Mouse (Mus musculus) cerebellum, postnatal 10 days (tissue): ENCODE data around the gene Lpcat1.

Experiments used
- DNase-seq, 2 experiments: peaks; one replicate each; pipeline ENCODE4 v3.0.0; 2021; ENCODE audit warnings: mixed read lengths in 2 of 2

Gene Lpcat1

DNA sequence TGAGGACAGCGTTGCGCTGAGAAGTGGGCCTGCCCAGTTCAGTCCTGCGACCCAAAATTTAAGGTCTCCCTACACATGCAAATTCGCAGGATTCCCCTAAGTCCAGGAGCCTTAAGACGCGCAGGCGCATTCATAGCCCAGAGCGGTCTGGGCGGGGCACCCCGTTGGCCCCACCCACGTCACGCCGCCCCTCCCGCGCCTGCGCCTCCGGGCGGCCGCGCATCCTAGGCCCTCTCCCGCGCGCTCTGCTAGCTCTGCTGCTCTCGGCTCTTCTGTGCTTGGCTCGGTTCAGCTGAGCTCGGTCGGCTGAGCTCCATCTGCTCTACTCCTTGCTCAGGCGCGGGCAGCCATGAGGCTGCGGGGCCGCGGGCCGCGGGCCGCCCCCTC lies at the start of gene Lpcat1:
Gene Lpcat1 (plus strand): TSS at position 164 of the 387 bp plus-strand sequence.
- peak; percentile 95 to 97 for DNase-seq

DNA sequence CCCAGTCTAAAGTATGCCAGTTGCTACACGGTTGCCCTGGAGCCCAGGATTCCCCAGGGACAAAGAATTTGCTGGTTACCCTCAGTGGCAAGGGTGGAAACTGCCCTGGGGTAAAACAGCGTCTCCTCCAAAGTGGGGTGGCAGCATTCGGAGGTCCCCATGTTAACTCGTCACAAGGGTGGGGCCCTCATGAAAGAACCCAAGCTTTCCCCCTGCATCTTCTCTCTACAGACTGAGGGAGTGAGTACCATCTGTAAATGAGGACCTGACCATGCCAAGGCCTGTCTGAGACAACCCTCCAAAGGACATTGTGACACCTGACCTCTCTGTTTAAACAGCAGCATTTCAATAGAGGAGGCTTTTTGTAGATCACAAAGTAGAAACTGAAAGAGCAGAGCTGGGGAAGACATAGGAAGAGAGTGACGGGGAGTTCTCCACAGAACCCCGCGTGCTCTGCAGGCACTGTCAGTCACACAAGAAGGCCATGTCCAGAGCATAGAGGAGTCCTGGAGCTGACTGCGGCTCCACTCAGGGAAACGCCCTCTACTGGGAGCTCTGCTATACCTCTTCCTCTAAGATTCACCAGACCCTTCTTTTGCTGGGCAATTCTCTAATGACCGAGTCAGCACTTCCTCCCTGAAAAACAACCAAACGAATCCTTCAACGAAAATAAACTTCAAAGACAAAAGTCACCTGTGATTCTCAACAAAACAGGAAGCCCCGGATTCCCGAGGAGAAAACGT lies 49.3 kb upstream of the Lpcat1 start:
- peak; percentile 61 to 65 for DNase-seq

DNA sequence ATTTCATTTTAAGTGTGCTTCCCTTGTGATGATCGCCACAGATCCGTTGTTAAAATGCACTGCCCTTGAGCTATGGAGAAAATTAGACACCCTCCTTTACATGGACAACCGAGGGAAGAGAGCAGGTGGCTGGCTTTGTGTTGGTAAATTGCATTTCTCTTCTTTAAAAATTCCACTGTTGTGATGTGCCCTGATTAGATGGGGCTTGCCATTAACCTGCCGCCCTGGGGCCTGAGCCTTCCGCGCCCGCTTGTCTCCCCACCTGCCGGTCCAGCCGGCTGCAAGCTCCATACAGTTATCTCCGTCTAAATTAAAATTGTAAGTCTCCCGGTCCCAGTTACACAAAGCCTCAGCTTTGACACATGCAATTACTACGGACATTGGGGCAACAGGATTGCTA lies 48.7 kb upstream of the Lpcat1 start:
- DNase-seq = no peak

DNA sequence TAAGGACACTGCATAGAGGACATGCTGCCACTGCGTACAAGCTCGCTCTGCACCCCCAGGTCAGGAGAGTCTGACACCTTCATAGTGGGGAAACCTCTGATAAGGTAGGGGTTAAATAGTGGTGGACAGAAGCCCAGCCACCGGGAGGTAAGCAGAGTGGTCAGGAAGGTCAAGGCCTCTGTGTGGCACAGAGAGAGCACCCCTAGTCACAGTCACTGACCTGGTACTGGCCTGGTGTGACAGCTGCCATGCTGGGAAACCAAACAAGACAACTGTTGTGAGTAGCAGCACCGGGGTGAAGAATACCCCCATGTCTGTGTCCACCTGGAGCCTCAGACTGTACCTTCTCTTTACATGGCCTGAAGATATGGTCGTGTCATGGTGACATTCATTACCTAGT lies 47.8 kb upstream of the Lpcat1 start:
- no peak for DNase-seq

DNA sequence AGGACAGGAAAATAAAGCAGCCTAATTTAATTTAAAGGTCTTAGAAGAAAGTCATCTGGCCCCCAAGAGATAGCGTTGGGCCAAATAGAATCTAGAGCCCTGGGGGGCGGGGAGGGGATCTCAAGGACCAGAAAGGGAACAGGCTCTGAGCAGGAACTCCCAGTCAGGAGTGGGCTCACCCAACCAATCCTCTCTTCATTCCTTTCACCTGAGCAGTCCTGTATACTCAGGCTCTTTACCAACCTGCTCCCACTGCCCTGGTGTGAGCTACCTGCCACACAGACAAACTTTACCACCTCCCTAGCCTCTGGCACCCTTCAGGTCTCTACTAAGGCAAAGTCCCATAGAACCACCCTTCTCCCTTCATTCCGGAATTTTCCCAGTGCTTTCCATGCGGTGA lies 44.0 kb upstream of the Lpcat1 start:
- no peak for DNase-seq

DNA sequence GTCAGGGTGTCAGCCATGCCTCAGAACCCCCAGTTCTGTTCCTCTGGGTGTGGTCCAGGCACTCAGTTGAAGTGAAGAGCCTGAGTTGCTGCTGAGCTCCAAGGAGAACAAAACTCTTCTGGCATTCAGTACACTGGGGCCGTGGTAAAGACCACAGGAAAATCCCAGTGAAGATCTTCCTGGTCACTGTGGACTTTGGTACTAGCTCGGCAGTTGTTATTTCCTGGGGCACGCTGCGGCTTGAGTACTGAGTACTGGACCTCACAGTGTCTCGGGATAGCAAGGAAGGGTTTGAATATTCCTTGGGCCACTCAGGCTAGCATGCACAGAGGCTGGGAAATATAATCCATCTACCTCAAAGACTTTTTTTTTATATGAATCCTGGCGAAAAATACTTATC lies 42.0 kb upstream of the Lpcat1 start:
- DNase-seq = no peak

DNA sequence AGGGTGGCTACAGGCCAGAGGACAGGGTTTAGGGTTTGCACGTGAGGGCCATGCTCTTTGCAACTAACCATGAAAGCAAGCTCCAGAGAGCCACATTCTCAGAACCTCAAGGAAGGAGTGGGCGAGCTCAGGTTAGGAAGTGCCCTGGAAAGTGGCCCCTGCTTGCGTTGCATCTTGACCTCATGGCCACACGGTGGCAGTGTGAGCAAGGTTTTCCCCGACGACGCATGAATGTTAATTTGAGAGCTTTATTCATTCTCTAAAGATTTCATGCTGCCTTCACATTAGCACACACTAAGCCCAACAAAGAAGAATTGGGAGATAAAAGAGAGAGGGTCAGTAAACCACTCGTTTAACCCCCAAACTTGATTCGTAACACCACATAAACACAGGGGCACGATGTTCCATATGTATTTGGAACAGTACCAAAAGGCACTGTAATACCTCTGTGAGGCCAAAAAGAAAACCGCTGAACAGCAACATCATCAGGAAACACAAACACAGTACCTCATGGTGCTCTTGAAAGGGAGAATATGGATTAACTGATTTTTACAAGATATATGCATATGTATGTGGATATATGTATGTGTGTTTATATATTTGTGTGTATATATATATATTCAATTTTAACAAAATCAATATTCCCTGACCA lies 41.0 kb upstream of the Lpcat1 start:
- peak; percentile 82 to 86 for DNase-seq

DNA sequence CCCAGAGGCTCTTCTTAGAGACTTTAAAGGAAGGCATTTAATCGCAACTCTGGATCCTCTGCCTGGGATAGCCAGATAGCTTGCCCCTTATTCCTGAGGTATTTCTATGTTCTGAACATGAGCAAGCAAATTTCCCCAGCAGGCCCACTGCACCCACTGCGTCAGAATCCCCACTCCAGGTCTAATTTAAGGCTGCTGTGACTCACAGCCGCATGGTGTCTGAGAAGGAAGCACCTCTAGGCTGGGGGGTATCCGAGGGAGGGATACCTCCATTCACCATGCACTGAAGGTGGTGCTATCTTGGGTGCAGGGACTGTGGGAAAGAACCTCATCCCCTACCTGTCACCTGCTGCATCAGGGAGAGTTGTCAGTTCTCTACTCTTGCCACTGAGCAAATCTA lies 40.4 kb upstream of the Lpcat1 start:
- no peak for DNase-seq

DNA sequence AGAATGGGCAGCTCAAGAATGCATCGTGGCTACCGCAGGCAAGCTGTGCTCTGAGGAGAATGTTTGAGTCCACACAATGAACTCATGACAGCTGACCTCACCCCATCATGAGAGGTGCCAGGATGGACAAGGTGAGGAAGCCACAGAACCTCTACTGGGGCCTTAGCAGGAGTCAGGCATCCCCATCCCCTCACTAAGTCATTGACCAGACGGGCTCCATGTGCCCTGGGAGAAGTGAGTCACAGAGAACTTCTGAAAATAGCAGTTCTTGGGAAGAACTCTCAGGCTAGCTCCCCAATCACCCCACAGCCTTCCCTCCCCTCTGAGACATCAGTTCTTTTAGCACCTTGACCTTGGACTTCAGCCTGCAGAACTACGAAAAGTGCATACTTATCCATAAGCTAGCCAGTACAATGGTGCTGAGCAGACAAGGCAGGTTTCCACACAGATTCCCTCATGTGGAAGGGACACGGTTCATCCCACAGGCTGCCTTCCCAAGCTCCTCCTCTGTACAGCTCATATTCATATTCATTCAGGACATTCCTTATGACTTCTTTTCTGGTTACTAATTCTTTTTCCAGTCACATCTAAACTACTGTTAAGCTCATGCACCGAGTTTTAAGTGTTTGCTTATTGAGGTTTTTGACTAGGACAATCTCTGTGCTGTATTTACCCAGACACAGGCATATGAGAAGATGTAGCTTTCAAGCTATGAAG lies 37.2 kb upstream of the Lpcat1 start:
- DNase-seq = no peak

DNA sequence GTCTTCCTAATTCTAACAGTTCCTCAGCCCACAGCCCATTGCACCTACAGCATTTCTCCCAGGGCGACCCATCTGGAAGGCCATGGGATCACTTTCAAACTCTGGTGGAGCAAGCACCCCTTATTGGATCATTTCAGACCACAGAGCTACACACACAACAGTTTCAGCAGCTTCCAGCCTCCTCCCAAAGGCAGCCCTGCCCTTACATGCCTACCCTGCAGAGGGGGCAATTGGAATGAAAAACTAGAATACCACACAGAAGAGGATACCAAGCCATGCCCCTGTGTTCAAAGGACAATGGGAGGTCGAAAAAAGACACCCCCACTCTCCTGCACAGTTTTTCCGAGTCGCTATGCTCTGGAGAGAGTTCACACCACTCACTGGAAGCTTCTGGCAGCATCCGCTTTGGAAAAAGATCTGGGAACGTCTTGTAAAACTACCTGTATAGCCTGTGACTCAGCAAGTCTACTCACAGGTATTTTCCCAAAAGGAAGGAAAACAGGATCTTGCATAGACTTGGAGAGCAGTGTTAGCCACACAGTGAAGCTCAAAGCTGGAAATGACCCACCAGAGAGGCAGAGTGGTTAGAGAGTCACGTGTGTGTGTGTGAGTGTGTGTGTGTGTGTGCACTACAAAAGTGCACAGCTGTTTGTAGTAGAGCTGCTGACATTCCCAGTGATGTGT lies 34.4 kb upstream of the Lpcat1 start:
- no peak for DNase-seq

DNA sequence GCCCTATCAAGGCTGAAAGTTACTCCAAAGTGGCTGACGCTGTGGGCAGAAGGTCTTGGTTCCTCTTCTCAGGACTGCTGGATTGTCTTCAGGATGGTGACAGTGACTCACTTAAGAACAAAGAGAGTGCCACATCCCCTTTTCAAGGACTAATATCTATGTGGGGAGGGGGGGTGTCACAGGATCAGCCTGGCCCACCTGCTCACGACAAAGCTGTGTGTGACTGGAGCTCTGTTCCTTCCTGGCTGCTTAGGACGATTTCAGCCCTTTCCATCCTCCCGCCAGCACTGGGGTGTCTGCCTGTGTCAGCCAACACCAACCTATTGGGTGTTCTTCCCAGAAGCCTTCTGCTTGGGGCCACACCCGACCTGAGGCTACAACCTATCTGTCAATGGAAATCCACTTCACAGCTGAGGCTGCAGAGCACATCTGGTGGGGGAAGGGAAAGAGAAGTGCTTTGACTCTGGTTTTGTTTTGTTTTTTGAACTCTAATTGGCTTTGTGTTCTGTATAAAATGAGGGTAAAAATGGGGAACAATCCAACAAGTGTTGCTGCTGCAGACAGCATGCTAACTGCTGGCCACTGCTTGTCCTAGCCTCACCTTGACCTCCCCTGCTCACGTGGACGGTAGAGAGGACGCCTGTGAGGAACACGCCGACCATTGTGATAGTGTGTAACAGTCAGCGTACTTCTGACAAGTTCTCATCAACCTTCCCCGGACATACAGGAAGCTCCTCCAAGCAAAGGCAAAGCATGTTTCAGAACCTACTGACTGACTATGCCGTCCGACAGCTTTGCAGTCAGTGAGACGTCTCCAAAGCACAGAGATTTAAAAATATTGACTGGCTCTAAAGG lies 33.1 kb upstream of the Lpcat1 start:
- DNase-seq = no peak

DNA sequence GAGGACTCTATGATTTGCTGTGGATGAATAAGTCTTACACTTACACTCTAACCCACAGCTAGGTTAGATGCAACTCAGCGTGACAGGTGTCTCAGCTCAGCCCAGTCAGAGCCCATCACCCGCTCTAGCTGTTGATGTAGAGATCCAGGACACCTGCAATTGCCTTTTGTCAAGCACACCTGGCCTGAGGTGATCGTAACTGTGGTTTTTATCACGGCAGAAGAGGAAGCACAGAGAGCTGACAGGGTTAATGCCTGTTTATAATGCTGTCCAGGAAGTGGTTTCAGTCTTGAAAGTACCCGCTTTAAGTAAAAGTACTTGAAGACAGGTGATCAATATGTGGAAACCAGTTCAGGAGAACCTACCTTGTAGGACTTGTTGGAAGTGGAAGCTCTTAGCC lies 32.3 kb upstream of the Lpcat1 start:
- no peak for DNase-seq

DNA sequence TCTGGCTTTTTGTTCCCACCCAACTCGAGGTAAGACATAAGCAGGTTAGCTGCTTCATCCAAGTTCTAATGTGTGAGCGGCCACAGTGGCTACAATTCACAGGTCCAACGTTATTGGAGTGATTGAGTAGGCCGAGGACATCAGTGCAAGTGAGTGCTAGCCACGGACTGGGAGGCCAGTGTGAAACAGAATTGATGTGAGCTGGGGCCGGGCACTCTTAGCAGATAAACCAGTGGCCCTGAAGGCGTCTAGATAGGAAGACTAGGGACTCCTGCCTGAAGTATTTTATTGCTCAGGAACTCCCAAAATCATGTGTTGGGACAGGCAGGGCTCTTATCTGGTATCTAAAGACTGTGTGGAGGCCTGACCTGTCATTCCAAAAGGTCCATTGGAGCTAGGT lies 31.3 kb upstream of the Lpcat1 start:
- no peak for DNase-seq

DNA sequence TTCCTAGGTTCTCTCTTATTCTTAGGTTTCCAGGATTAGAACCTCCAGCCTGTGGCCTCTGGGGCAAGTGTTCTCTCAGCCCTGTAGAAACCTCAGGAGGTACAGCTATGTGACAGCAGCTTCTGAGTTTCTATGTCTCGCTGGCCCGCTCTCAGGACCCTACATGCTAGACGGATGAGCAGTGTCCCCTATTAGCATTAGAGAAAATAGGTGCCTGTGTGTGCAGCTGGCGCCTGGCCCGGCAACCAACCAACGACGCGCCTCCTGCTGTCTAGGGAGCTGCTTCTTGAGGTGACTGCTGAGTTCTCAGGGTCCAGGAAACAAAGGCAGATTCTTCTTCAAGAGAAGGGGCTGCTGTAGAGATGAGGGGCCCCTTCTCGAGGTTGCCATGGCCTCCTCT lies 27.9 kb upstream of the Lpcat1 start:
- peak in 1 of 2 experiments; percentile 50 for DNase-seq

DNA sequence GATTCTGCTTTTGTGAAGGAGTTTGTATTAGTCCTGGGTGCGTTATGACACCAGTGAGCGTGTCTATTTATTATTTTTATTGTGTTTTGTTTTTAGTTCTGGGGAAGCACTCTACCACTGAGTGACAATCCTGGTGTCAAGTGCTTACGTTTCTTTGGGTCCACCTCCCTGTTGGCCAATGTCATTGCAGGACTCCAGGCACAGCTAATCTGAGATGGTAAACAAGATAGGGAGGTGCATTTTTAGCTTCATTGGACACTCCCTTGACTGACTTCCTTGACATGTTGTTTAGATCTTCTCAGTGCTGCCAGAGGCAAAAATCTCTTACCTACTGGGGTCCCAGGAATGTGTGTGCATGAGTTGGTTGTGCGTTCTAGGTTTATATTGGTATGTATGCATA lies 26.0 kb upstream of the Lpcat1 start:
- DNase-seq = no peak

DNA sequence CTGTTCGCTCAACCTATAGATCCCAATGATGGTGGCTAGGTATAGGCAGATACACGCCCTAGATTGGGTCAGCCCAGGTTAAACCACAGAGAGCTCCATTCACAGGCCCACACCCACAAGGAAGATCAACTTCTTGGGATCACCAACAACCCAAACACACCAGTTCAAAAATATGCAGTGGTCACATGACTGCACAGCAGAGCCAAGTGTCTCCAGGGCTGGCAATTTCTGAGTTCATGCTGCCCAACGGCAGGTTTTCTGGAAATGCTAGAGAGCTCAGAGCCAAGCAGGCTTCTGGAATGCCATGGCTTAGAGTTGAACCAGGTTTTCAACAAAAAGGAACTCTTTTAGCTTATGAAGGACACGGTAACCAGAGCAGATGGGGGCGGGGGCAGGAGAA lies 25.3 kb upstream of the Lpcat1 start:
- peak in 1 of 2 experiments; percentile 18 for DNase-seq

DNA sequence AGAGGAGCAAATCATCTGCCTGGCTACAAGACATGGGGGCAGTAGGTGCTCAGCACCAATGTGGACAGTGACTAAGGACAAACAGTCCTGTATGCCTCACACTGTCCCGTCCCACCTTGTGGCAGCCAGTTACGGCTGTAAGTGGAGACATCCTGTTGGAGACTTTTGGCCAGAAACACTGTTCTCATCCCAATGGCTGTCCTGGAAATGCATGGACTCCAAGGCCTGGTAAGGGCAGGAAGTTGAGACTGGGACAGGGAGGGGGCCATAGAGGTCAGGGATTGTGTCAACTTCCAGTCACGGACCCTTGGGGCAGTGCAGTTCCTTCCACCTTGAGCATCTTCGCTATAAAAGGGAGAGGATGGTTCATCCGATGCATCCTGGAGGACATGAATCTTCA lies 24.6 kb upstream of the Lpcat1 start:
- DNase-seq = no peak

DNA sequence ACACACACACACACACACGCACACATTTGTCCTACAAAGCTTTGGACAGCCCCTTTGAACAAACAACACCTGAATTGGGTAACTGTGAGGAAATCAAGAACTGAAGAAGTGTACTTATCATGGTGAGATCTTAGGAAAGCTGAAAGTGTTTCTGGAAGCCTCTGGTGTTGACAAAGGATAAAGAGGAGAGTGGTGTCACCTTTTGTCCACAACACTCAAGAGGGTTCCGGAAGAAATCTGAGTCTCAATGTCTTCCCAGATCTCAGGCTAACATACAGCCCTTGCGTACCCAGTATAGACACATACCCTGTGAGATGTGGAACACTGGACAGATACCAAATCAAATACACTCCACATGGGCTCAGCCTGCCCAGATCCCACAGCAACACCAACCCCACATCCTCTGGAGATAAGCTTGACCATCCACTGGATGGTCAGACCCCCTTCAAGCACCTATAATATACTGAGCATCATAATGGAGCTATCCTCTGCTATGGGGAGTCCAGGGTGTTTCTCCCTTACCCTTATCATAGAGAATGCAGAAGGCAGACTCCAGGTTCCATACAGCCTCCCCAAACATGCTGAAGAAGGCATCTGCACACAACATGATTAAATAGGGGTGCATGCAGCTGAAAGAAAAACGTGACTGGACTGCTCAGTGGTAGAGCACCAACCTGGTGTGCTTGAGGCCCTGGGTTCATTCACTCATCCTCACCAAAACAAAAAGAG lies 23.7 kb upstream of the Lpcat1 start:
- no peak for DNase-seq

DNA sequence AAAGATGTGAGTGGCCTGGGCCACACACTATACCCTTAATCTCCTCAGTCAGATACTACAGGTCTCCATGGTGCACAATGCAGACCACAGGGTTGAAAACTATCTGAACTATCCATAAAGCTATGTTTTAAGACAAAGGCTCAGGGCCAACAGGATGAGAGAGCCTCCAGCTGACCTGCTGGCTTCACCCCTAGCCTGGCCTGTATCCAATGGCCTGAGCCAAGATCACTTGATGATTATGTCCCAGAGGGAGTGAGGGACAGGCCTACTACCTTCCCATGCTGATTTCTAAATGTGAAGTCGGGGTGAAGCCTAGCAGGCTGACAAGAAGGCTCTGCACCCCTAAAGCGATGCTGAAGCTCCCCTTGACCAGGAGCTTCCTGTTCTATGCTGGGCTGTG lies 21.9 kb upstream of the Lpcat1 start:
- peak; percentile 68 to 75 for DNase-seq

DNA sequence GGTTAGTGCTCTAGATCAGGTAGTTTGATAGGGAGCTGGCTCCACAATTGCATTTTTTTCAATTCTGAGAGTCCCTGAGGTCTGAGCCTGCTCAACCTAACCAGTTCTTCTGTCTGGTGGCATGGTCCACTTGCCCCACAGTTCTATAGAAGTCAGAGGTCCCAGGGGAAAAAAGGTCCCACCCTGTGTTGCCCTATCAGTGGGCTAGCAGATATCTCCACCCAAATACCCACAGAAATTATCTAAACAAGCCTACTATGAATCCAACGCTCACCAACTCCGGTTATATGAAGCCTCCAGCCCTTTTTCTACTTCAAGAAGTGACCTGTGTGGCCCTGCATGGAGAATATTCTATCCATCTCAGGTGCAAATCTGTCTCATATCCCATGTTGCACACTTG lies 20.9 kb upstream of the Lpcat1 start:
- DNase-seq = no peak

DNA sequence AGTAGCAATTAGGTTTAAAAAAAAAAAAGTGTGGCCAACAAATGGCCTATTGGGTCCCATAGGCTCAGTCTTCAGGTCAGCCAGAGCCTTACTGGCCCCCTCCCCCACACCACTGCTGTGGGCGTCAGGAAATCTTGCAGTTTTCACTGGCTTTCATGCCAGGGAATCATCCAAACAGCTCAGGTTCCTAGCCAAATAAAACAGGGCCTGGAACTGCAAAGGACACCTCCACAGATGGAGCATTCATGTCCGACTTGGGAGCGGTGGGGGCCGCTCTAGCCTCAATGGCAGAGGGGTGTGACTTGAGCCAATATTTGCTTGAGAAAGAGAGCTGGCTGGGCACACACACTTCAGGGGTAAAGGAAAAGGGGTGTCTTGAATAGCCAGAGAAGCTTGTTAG lies 20.5 kb upstream of the Lpcat1 start:
- peak; percentile 69 to 78 for DNase-seq

DNA sequence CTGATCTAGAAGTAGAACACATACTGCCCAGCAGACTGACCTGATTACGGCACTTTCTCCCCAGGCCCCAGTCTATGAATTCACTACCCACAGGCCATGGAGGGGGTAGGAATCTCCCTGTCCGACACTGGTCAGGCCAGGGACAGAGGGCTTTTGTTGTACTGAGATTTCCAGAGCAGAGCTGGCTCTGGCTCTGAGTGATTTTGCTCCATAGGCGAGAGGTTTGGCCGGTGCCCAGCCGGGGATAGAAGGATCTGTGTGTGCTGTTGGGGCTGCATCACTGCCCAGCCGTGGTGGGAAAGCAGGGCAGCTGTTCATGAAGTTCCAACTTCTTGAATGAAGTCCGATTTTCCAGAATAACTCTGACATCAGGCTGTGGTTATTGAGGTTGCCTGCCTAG lies 20.1 kb upstream of the Lpcat1 start:
- peak; percentile 71 to 84 for DNase-seq
